Mouse (Mus musculus): ENCODE results near the gene Gm28048. TPM values are rescaled to one million over a fixed set of nuclear protein-coding genes. Genes with fewer than 3 reads are reported as not detected.

Gene Gm28048
- total RNA-seq, 2 experiments from 2014 or later = 1.8 to 2.1 TPM

GRCm38 (mm10) chr11:22964401-22964800 is 17.5 kb downstream of the Gm28048 start:
- no peak for DNase-seq
- H3K4me3 ChIP-seq = no peak overlapping the region
- no peak for TF ChIP-seq CTCF (IDR thresholded peaks at IDR 0.05)
- intact Hi-C loops (cut with DNase I) = loop anchor here (10.0 kb wide), 1 partner anchor 250 kb away; no protein-coding TSS in a partner anchor
- H3K27ac ChIP-seq = no peak overlapping the region

GRCm38 (mm10) chr11:22962101-22962500 is 19.8 kb downstream of the Gm28048 start:
- intact Hi-C loops (cut with DNase I) = loop anchor here (10.0 kb wide), 1 partner anchor 247 kb away; no protein-coding TSS in a partner anchor
- Histone ChIP-seq H3K27ac (no peak overlapping the region), H3K4me3 (no peak overlapping the region)
- TF ChIP-seq CTCF (IDR thresholded peaks at IDR 0.05) = no peak
- DNase-seq = no peak

- intact Hi-C loops (cut with DNase I) = loop anchor here (2.0 kb wide), 1 partner anchor 327 kb away; no protein-coding TSS in a partner anchor
- H3K27ac ChIP-seq = no peak overlapping the region
- DNase-seq = no peak
Measured at GRCm38 (mm10) chr11:22957791-22958374, 24.0 kb downstream of the Gm28048 start.

GRCm38 (mm10) chr11:22956830-22957229 is 25.1 kb downstream of the Gm28048 start:
- H3K4me3 ChIP-seq = no peak overlapping the region
- peak; percentile 77 for DNase-seq
- intact Hi-C loops (cut with DNase I) = no loop called here

More at GRCm38 (mm10) chr11:22957791-22958374, 24.0 kb downstream of the Gm28048 start:
- peak; percentile 71 for TF ChIP-seq CTCF (IDR thresholded peaks at IDR 0.05)
- no peak overlapping the region for H3K4me3 ChIP-seq

GRCm38 (mm10) chr11:22956346-22956745 is 25.5 kb downstream of the Gm28048 start:
- Histone ChIP-seq H3K27ac (0 out of 2 replicates have a peak overlapping the region, but pooled peaks have one; percentile 35), H3K4me3 (no peak overlapping the region)
- DNase-seq = no peak
- no peak for TF ChIP-seq CTCF (IDR thresholded peaks at IDR 0.05)
- intact Hi-C loops (cut with DNase I) = no loop called here

More at GRCm38 (mm10) chr11:22956830-22957229, 25.1 kb downstream of the Gm28048 start:
- H3K27ac ChIP-seq = peak overlapping the region; percentile 35; the same call in 1 of the 2 replicates
- TF ChIP-seq CTCF (IDR thresholded peaks at IDR 0.05) = peak; percentile 58

GRCm38 (mm10) chr11:22952668-22953067 is 29.2 kb downstream of the Gm28048 start:
- intact Hi-C loops (cut with DNase I) = no loop called here

GRCm38 (mm10) chr11:22950131-22950530 is 31.8 kb downstream of the Gm28048 start:
- no peak for DNase-seq
- intact Hi-C loops (cut with DNase I) = no loop called here
- no peak overlapping the region for H3K27ac ChIP-seq
- no peak; the same call in 1 of the 2 replicates for TF ChIP-seq CTCF (IDR thresholded peaks at IDR 0.05)
- H3K4me3 ChIP-seq = no peak overlapping the region

More at GRCm38 (mm10) chr11:22952668-22953067, 29.2 kb downstream of the Gm28048 start:
- no peak overlapping the region for H3K4me3 ChIP-seq
- no peak overlapping the region for H3K27ac ChIP-seq
- TF ChIP-seq CTCF (IDR thresholded peaks at IDR 0.05) = no peak
- DNase-seq = no peak

- DNase-seq = no peak
- TF ChIP-seq CTCF (IDR thresholded peaks at IDR 0.05) = no peak
- intact Hi-C loops (cut with DNase I) = no loop called here
- no peak overlapping the region for H3K27ac ChIP-seq
- no peak overlapping the region for H3K4me3 ChIP-seq
Measured at GRCm38 (mm10) chr11:22949101-22949500, 32.8 kb downstream of the Gm28048 start.

- Histone ChIP-seq H3K4me3 (no peak overlapping the region), H3K27ac (no peak overlapping the region)
- DNase-seq = no peak
- intact Hi-C loops (cut with DNase I) = no loop called here
- no peak for TF ChIP-seq CTCF (IDR thresholded peaks at IDR 0.05)
Measured at GRCm38 (mm10) chr11:22938983-22939382, 42.9 kb downstream of the Gm28048 start.

- DNase-seq = no peak
- Histone ChIP-seq H3K27ac (no peak overlapping the region), H3K4me3 (no peak overlapping the region)
- TF ChIP-seq CTCF (IDR thresholded peaks at IDR 0.05) = no peak
- intact Hi-C loops (cut with DNase I) = no loop called here
Measured at GRCm38 (mm10) chr11:22937716-22938316, 44.1 kb downstream of the Gm28048 start.

GRCm38 (mm10) chr11:22936446-22937125 is 45.3 kb downstream of the Gm28048 start:
- Histone ChIP-seq H3K4me3 (no peak overlapping the region), H3K27ac (no peak overlapping the region)
- intact Hi-C loops (cut with DNase I) = no loop called here
- no peak for TF ChIP-seq CTCF (IDR thresholded peaks at IDR 0.05)
- DNase-seq = no peak

- Histone ChIP-seq H3K27ac (no peak overlapping the region), H3K4me3 (no peak overlapping the region)
- intact Hi-C loops (cut with DNase I) = no loop called here
- TF ChIP-seq CTCF (IDR thresholded peaks at IDR 0.05) = no peak
- DNase-seq = no peak
Measured at GRCm38 (mm10) chr11:22932167-22932566, 49.7 kb downstream of the Gm28048 start.

- H3K4me3 ChIP-seq = no peak overlapping the region
- intact Hi-C loops (cut with DNase I) = no loop called here
- no peak for DNase-seq
- TF ChIP-seq CTCF (IDR thresholded peaks at IDR 0.05) = no peak
- H3K27ac ChIP-seq = no peak overlapping the region
Measured at GRCm38 (mm10) chr11:22931320-22931905, 50.5 kb downstream of the Gm28048 start.
